Mouse (Mus musculus): ENCODE measurements at regions not wholly inside any gene's neighbourhood (a gene's known extent, or its start where the extent isn't known, plus 50 kb on each side); places are given as distances from the start of the nearest gene placed in this dataset.

GRCm38 (mm10) chr9:87402010-87402409 lies 146.7 kb upstream of the Cep162 start:
- TF ChIP-seq CHD2 (IDR thresholded peaks at IDR 0.05; ENCODE audit: low read depth, low read length) (no peak), ZC3H11A (IDR thresholded peaks at IDR 0.05; ENCODE audit: borderline replicate concordance, low read depth, low read length) (no peak)
